Mouse (Mus musculus): ENCODE results near the gene Pak6.

Pak6 gene

GRCm38 (mm10) chr2:118697311-118697877, 34.3 kb downstream of the Pak6 start:
- no peak for DNase-seq (ENCODE audit: inconsistent ontology term)

- DNase-seq (ENCODE audit: inconsistent ontology term): no peak
These were observed 34.9 kb downstream of the Pak6 start for GRCm38 (mm10) chr2:118697955-118698354.

DNA sequence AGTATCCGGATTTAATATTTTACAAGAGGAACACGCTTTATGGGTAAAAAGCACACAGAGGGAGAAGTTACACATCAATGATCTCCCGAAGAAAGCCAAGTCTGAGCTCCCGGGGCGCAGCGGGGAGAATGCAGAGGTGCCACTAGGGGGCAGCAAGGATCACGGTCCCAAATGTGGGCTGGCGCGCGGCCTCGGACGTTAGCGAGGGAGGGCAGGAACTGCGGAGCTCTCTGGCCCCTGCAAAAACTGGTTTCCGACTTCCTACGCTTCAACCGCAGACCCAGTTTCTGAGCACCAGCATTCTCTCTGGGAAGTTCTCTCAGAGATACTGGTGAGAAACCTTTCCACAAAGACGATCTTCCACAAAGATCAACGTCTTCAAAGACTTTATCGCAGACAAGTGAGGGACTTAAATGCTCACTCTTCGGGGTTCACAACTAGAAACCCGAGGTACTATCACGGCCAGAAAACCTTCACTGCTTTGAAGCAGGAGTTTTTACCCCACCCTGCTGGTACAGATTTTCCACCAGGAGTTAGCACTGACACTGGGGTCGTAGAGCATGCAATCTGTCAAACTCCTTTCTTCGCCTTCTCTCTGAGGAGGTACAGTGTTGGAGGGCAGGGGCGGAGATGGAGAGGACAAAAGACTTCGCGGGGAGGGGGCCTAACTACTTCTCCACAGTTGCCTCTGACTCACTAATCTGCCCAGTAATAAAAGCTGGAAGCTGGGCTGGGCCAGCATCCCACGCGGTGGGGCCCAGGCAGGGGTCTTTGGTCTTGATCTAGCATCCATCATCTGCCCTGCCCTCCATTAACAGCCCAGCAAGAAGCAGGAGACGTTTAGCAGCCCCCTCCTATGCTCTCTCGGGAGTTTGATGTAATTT, 37.3 kb downstream of the Pak6 start:
- DNase-seq (ENCODE audit: inconsistent ontology term): peak; percentile 74

GRCm38 (mm10) chr2:118701161-118701560, 38.1 kb downstream of the Pak6 start:
- no peak for DNase-seq (ENCODE audit: inconsistent ontology term)

DNA sequence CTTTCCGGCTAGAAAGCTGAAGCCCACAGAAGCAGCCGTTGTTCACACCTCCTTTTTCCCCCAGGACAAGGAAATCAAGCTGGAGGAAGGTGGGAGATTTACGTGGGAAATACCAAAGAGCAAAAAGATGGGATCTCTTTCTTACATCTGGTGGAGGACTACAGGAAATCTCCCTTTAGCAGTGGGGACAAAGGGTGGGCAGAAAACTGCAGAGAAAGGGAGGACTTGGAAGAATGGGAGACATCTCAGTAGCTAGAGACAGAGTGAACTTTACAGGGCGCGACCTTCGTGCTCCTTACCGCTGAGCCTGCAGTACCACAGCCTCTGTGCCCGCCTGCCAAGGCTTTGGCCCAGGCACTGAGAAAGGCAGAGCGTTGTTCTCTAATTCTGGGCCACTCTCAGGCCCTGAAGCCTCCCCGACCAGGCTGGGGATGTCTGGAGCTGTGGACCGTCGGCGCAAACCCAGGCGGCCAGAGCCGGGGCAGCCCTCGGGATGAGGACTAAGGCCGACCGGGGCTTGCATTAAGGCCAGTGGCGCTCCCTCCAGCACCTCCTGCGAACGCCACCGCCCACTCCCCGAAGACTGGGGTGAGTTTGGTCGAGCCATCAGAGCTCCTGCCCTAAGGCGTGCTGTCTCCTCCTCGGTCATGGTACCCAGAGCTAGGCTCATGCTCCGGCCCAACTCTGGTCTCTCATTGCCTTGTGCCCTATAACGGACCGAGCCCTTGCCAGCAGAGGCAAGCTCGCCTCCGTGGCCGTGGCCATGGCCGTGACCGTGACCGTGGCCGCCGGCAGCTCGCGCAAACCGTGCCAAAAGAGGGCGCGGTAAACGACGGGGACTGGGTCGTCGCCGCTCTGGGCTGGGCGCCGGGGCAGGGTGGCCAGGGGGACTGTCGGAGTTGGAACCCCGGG, 39.1 kb downstream of the Pak6 start:
- DNase-seq (ENCODE audit: inconsistent ontology term): no peak

DNA sequence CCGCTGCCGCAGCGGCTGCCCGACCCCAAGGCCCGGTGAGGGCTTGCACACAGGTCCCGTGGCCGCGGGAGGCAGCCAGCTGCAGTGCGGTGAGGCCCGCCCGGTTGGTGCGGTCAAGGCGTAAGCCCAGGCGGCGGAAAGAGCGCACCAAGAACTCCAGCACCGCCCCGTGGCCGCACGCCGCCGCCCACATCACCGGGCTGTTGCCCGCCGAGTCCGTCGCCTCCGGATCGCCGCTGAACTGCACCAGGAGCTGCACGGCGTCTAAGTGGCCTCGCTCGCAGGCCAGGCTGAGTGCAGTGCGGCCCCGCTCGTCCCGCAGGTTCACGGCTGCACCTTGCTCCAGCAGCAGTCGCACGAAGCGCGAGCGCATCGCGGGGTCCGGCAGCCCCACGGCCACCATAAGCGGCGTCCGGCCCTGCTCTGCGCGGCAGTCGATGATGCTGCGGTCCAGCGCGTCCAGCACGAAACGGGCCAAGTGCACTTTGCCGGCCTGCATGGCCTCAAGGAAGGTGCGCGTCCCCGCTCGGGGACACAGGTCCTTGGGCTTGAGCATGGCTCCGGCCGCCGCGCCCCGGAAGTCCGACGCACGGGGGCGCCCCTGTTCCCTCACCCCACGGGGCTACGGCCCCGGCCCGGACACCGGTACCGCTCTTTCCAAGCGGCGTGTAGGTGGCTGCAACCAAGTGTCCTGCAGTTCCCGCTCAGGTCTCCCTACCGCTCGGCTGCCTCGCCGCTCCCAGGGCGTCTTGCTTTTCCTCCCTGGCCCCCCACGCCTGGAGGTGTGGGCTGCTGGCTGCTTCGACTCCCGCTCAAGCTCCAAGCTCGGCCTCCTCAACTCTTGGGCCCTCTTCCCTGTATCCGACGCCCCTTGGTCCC, 40.0 kb downstream of the Pak6 start:
- peak; percentile 54 for DNase-seq (ENCODE audit: inconsistent ontology term)

- peak; percentile 55 for DNase-seq (ENCODE audit: inconsistent ontology term)
These were observed 41.0 kb downstream of the Pak6 start, which contains the start of gene Ankrd63 for GRCm38 (mm10) chr2:118703913-118704730. Gene Ankrd63, minus strand, starts transcription at chr2:118703963.

DNA sequence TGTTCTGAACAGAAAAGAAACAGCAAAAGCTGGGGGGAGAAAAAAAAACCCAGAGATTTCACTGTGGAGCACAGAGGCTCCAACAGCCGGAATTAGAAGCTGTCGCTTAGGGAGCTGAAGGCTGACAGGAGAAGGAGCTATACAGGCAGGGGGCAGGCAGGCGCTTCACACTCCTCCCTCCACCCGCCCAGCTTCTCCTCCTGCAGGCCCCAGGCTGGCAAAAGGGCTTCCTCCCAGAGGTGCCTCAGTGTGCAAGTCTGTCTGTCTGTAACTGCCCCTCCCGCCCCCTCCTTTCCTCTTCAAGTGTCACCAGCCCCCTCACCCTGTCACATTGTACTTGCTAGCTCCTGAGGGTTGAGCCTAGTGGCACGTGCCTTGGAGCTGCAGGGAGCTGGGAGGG, 43.3 kb downstream of the Pak6 start:
- no peak for DNase-seq (ENCODE audit: inconsistent ontology term)

- no peak for DNase-seq (ENCODE audit: inconsistent ontology term)
These were observed 45.4 kb downstream of the Pak6 start for GRCm38 (mm10) chr2:118708472-118708871.

GRCm38 (mm10) chr2:118709655-118710221, 46.6 kb downstream of the Pak6 start:
- no peak for DNase-seq (ENCODE audit: inconsistent ontology term)

GRCm38 (mm10) chr2:118711038-118711494, 48.0 kb downstream of the Pak6 start:
- peak; percentile 47 for DNase-seq (ENCODE audit: inconsistent ontology term)

DNA sequence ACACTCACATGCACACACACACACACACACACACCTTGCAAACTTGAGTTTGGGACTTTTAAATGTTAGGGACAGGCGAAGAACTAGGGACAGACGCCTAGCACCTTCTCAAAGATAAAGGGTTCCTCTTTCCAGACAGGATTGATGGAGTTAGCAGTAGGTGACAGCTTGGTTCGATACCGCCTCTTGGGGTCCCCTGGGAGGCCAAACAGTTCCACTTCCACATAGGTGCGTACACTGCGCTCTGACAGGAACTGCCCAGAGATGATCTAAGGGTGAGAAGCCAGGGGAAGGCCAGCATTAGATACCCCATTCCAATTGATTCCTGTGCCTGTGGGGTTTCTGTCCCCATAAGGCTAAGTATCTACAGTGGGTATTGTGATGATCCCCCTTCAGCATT, 50.5 kb downstream of the Pak6 start:
- DNase-seq (ENCODE audit: inconsistent ontology term): no peak

DNA sequence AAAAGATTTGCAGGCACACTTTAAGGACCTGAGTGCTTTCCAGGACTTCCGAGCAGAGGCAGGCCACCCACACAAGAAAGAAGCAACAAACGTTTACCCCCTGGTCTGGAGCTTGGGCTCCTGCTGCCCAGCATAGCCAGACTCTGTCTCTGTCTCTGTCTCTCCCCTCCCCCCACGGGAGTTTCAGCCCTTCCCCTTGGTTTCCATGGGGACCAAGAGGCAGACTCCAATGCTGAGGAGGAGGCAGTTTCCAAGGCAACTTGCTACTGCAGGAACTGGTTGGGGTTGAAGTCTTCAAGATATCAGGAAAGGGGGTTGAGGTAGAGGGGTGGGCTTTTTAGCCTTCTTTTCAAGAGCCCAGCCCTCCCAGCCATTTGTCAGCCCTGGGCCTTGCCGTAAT, 51.1 kb downstream of the Pak6 start:
- DNase-seq (ENCODE audit: inconsistent ontology term): no peak

DNA sequence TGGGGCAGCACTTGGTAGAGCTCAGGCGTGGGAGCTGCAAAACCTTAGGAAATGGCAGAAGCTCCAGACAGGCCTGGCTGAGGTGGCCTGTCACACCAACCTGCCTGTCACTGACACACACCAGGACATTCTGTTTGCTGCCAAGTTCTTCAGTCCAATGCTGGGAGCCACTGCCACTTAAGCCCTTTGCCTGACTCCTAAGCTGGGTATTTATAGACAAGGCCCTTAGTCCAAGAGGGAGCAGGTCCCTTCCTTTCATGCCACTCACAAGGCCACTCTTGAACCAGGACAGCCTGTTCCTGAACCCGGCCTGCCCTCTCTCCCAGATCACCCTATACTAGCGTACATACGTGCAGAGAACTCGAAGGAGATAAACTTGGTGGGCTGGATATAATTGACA, 53.6 kb downstream of the Pak6 start:
- no peak for DNase-seq (ENCODE audit: inconsistent ontology term)

DNA sequence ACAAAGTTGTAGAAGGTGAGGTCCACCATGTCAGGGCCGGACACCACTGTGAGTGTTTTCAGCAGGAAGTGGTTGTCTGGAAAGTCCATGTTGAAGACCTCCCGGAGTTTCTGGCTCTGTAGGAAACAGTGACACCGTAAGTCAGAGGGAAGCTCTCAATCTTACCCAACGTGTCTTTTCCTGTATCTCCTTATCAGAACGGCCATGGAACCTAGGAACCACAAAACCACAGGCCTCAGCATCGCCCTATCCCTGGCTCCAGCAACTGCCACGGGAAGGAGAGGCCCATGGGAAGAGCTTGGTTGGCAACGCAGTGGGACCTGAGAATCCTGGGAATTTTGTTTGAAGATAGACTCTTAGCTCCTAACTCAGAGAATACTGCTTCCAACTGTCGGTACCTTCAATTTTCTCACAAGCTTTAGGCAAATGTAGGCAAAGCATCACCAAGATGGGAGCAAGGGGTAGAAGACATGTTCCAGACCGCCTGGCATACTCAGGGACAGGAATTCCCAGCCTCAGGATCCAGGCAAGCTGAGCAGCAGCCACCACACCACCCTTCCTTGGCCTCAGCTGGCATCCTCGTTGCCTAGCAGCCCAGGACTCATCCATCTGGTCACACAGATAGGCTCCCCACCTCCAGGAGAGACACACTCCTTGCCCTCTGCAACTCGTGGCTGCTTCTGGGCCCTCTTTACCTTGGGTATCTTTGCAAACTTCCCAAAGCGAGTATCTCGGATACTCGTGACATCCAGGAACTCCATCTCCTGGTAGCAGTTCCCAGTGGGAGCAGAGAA, 60.8 kb downstream of the Pak6 start:
- DNase-seq (ENCODE audit: inconsistent ontology term): no peak

- DNase-seq (ENCODE audit: inconsistent ontology term): no peak
These were observed 62.4 kb downstream of the Pak6 start for GRCm38 (mm10) chr2:118725511-118725910.

DNA sequence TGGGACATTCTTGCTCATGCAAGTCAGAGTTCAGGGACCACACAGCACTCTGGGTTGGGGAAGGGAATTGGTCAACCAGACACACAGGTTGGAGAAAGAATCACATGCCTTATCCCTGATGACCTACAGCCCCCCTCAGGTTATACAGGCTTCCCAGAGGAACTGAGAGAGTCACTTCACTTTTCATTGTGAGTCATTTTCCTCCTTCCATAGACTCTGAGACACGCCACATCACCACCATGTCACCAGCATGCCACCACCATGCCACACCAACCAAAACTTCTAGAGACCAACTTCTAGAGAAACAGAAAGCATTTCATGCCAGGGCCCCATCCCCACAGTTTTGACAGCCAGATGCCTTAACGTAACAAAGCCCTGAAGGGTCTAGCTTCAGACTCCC, 63.8 kb downstream of the Pak6 start:
- DNase-seq (ENCODE audit: inconsistent ontology term): no peak

DNA sequence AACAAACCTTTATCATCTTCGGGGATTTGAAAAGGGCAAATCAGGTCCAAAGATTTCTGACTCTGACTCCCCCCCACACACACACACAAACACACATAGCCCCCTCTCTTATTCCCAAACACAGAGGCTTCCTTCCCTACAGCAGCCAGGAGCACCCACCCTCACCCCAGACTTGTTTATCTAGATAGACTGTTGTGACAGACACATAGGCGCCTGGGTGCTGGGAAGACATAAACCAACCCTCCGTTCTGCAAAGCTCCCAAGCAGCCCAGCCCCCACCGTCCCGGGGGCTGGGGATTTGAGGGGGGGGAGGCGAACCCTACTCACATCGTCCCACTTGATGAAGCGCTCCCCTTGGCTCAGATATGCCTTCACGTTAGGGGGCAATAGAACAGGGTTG, 64.8 kb downstream of the Pak6 start:
- no peak for DNase-seq (ENCODE audit: inconsistent ontology term)

DNA sequence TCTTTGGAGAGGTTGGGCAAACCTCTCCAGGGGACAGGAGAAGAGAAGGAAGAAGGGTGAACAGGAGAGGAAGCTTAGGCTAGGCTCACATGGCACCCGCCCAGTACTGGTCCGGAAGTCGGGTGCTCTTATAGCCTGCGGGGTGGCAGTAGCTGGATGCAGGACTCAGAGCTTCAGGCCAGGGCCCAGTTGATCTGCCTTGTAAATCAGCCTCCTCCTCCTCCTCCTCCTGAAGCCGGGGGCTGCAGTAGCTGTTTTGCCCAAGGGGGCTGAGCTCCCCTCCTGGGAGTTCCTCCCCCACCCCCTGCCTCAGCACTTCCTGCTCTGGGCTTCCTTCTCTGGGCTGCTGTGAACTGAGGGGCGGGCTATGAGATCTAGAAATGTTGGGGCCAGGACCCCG, 65.2 kb downstream of the Pak6 start, which contains the start of gene Plcb2:
TSS of gene Plcb2 (minus strand) at position 102 of the 400 bp plus-strand sequence.
- DNase-seq (ENCODE audit: inconsistent ontology term): no peak
